In the genomic region with DNA sequence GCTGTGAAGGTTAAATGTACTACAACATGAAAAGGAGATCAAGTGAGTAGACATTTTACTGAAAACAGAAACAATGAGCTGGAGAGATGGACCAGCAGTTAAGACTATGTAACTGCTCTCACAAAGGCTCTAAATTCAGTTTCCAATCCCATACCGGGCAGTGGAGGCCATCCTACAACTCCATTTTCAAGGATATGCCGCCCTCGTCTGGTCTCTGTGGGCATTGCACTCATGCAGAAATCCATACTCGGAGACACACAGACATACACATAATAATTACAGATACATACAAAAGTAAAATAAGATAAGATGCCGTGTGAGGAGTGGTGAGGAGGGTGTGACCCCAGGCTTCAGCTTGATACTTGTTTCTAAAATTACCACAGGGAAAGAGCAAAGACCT, we compare ENCODE assay signal across 8 mouse cellular contexts. TPM values are rescaled to one million over a fixed set of nuclear protein-coding genes. Genes with fewer than 3 reads are reported as not detected.
DNase-seq lines count a peak whose midpoint lies in the region; ATAC-seq and TF ChIP-seq lines count a peak whose summit lies in the region.

No protein-coding gene starts in this region.

- no peak overlapping the region for H3K9ac ChIP-seq in kidney, postnatal 0 days (ENCODE audit: low read depth, low read length)
- H3K9ac ChIP-seq in liver, embryonic 14.5 days (replicated peaks), result no peak overlapping the region

- DNase-seq in right cerebral cortex, postnatal 10 days (ENCODE audit: low spot score in 2 of 2), result peak; percentile 77 to 84
- no peak for DNase-seq in right cerebral cortex, postnatal 25 days
- DNase-seq in kidney, postnatal 0 days (ENCODE audit: low spot score), result peak; percentile 81
- peak; percentile 61 to 67 (median 64) for DNase-seq in liver, embryonic 14.5 days (ENCODE audit: low read depth in 3 of 3, low spot score in 3 of 3)
- DNase-seq in retina, postnatal 1 day, result peak; percentile 80
- DNase-seq in urinary bladder, postnatal 36 days (ENCODE audit: low spot score in 2 of 2), result peak; percentile 60 to 65

- no peaks in the 10 kb centered on the region for H3K27me3 ChIP-seq in kidney, postnatal 0 days (ENCODE audit: insufficient read depth, low read length)
- no peaks in the 10 kb centered on the region for H3K27me3 ChIP-seq in liver, embryonic 14.5 days (ENCODE audit: control insufficient read depth, insufficient read depth, low read length)

- H3K36me3 ChIP-seq in kidney, postnatal 0 days (ENCODE audit: insufficient read depth, low read length), result no peaks in the 10 kb centered on the region
- H3K36me3 ChIP-seq in liver, embryonic 14.5 days (replicated peaks; ENCODE audit: control insufficient read depth, insufficient read depth, low read depth), result no peaks in the 10 kb centered on the region

- no peak overlapping the region for H3K27ac ChIP-seq in bone marrow, adult 2 months (ENCODE audit: control insufficient read depth, insufficient read depth, low read depth, low read length, poor library complexity)
- no peak overlapping the region for H3K27ac ChIP-seq in kidney, postnatal 0 days
- H3K27ac ChIP-seq in liver, embryonic 14.5 days, result no peak overlapping the region

- TF ChIP-seq POLR2A in bone marrow, adult 2 months (IDR thresholded peaks at IDR 0.05; ENCODE audit: borderline replicate concordance, control insufficient read depth, low read depth, low read length), result no peak

- peak; percentile 81 for ATAC-seq in erythroid progenitor cell, adult 5-6 weeks (replicated peaks; ENCODE audit: low FRiP score, poor library complexity, severe bottlenecking)
- ATAC-seq in kidney, postnatal 0 days (replicated peaks; ENCODE audit: low FRiP score, low read depth), result no peak
- ATAC-seq in liver, embryonic 14.5 days (ENCODE audit: insufficient read depth), result peak; percentile 60

- peak; percentile 81 for TF ChIP-seq CTCF in bone marrow, adult 2 months (IDR thresholded peaks at IDR 0.05; ENCODE audit: control insufficient read depth, insufficient read depth, low read length)
- TF ChIP-seq CTCF in kidney, postnatal 0 days (IDR thresholded peaks at IDR 0.05; ENCODE audit: low read depth), result peak; percentile 95
- TF ChIP-seq CTCF in liver, embryonic 14.5 days (IDR thresholded peaks at IDR 0.05; ENCODE audit: low read depth), result peak; percentile 89

- no peak for TF ChIP-seq EP300 in liver, embryonic 14.5 days (IDR thresholded peaks at IDR 0.05; ENCODE audit: low read depth)

- H3K4me2 ChIP-seq in kidney, postnatal 0 days (ENCODE audit: low read length), result no peak overlapping the region
- H3K4me2 ChIP-seq in liver, embryonic 14.5 days (ENCODE audit: low read depth), result no peak overlapping the region

- WGBS in bone marrow, adult 2 months, result 4% methylated on average over 5 of the region's 5 CpGs
- WGBS in kidney, postnatal 0 days, result 10% methylated on average over 5 of the region's 5 CpGs
- WGBS in liver, embryonic 14.5 days (ENCODE audit: insufficient replicate concordance), result 1% methylated on average over 5 of the region's 5 CpGs

- peaks cover 2% of the 10 kb centered on the region for H3K4me1 ChIP-seq in bone marrow, adult 2 months (ENCODE audit: control insufficient read depth, insufficient read depth, low read length)
- H3K4me1 ChIP-seq in kidney, postnatal 0 days (replicated peaks; ENCODE audit: insufficient read depth, low read length), result no peaks in the 10 kb centered on the region
- H3K4me1 ChIP-seq in liver, embryonic 14.5 days (replicated peaks; ENCODE audit: control insufficient read depth in 2 of 2, insufficient read depth in 2 of 2, low read length in 1 of 2), result peaks cover 0 to 8% of the 10 kb centered on the region in 2 experiments; a peak in 3 of 4 replicates

- no peaks in the 10 kb centered on the region for H3K9me3 ChIP-seq in kidney, postnatal 0 days (replicated peaks; ENCODE audit: low read length)
- no peaks in the 10 kb centered on the region for H3K9me3 ChIP-seq in liver, embryonic 14.5 days (ENCODE audit: control insufficient read depth, low read length)

- no peak overlapping the region for H3K4me3 ChIP-seq in bone marrow, adult 2 months (replicated peaks; ENCODE audit: control insufficient read depth, low read depth, low read length)
- no peak overlapping the region for H3K4me3 ChIP-seq in kidney, postnatal 0 days (replicated peaks; ENCODE audit: low read depth, low read length)
- no peak overlapping the region for H3K4me3 ChIP-seq in liver, embryonic 14.5 days (ENCODE audit: insufficient read depth in 1 of 2, low read depth in 2 of 2, low read length in 2 of 2)

RNA-seq across cellular contexts. Expression of a gene that starts 5.2 kb away (rescaled TPM):
- 8.1 and 8.6 TPM in 2 replicates for polyA plus RNA-seq in bone marrow, adult 2 months (2011; ENCODE audit: insufficient read depth, insufficient read length, low replicate concordance, missing spikeins)
- total RNA-seq in erythroid progenitor cell, adult 5-6 weeks (2015; ENCODE audit: low replicate concordance), result 8.8 and 18.7 TPM in 2 replicates
- total RNA-seq in erythroid progenitor cell, adult 5-6 weeks (2017; ENCODE audit: low replicate concordance), result 7.7 and 12.5 TPM in 2 replicates
- polyA plus RNA-seq in kidney, postnatal 0 days (2015; fragmentation: Nextera tagmentation; extraction: Ambion mirVana), result 29.2 and 33.6 TPM in 2 replicates
- 3.8 and 5.6 TPM in 2 replicates for polyA plus RNA-seq in liver, embryonic 14.5 days (2012; rRNA removed)
- polyA plus RNA-seq in liver, embryonic 14.5 days (2014; fragmentation: Nextera tagmentation; extraction: Ambion mirVana), result 6.8 and 7.7 TPM in 2 replicates

RNA-seq across cellular contexts. Expression of a gene that starts 34.6 kb away (rescaled TPM):
- 99.8 and 183 TPM in 2 replicates for polyA plus RNA-seq in bone marrow, adult 2 months (2011; ENCODE audit: insufficient read depth, insufficient read length, low replicate concordance, missing spikeins)
- total RNA-seq in erythroid progenitor cell, adult 5-6 weeks (2015; ENCODE audit: low replicate concordance), result 98.9 and 165 TPM in 2 replicates
- total RNA-seq in erythroid progenitor cell, adult 5-6 weeks (2017; ENCODE audit: low replicate concordance), result 37.9 and 53.8 TPM in 2 replicates
- polyA plus RNA-seq in kidney, postnatal 0 days (2015; fragmentation: Nextera tagmentation; extraction: Ambion mirVana), result 811 and 895 TPM in 2 replicates
- polyA plus RNA-seq in liver, embryonic 14.5 days (2012; rRNA removed), result 176 and 238 TPM in 2 replicates
- 612 and 652 TPM in 2 replicates for polyA plus RNA-seq in liver, embryonic 14.5 days (2014; fragmentation: Nextera tagmentation; extraction: Ambion mirVana)
